Mouse (Mus musculus): ENCODE results near the gene Set.
A peak's percentile ranks its signal among the peaks of the same experiment; 100 is the strongest.

Set gene

GRCm38 (mm10) chr2:30062249-30063093 is 5.3 kb downstream of the Set start:
- peak; percentile 45 to 56 for DNase-seq

GRCm38 (mm10) chr2:30063235-30063634 is 6.1 kb downstream of the Set start:
- no peak for DNase-seq

- DNase-seq: no peak
Measured at GRCm38 (mm10) chr2:30063791-30064190, 6.6 kb downstream of the Set start.

GRCm38 (mm10) chr2:30064298-30064697 is 7.1 kb downstream of the Set start:
- DNase-seq: no peak

GRCm38 (mm10) chr2:30066046-30066901 is 9.1 kb downstream of the Set start:
- peak; percentile 87 to 96 for DNase-seq

- peak; percentile 38 to 54 for DNase-seq
Measured at GRCm38 (mm10) chr2:30067031-30067888, 10.1 kb downstream of the Set start.

- DNase-seq: no peak
Measured at GRCm38 (mm10) chr2:30067962-30068361, 10.8 kb downstream of the Set start.

- DNase-seq: no peak
Measured at GRCm38 (mm10) chr2:30072875-30073274, 15.7 kb downstream of the Set start.

GRCm38 (mm10) chr2:30073285-30073684 is 16.1 kb downstream of the Set start:
- no peak for DNase-seq

- DNase-seq: no peak
Measured at GRCm38 (mm10) chr2:30075625-30076024, 18.4 kb downstream of the Set start.

- DNase-seq: no peak
Measured at GRCm38 (mm10) chr2:30076439-30076838, 19.3 kb downstream of the Set start.

- no peak for DNase-seq
Measured at GRCm38 (mm10) chr2:30076959-30077358, 19.8 kb downstream of the Set start.

GRCm38 (mm10) chr2:30077502-30078348 is 20.5 kb downstream of the Set start, which contains the start of gene Pkn3:
Gene Pkn3, plus strand, starts transcription at chr2:30077684.
- peak; percentile 75 to 82 for DNase-seq

- DNase-seq: no peak
Measured at GRCm38 (mm10) chr2:30078349-30078712, 21.2 kb downstream of the Set start.

- DNase-seq: no peak
Measured at GRCm38 (mm10) chr2:30078760-30079159, 21.6 kb downstream of the Set start.

- DNase-seq: no peak
Measured at GRCm38 (mm10) chr2:30080181-30080800, 23.1 kb downstream of the Set start.

GRCm38 (mm10) chr2:30084113-30084512 is 26.9 kb downstream of the Set start:
- no peak for DNase-seq

- no peak for DNase-seq
Measured at GRCm38 (mm10) chr2:30084632-30085031, 27.5 kb downstream of the Set start.

GRCm38 (mm10) chr2:30087310-30087709 is 30.1 kb downstream of the Set start:
- no peak for DNase-seq

- no peak for DNase-seq
Measured at GRCm38 (mm10) chr2:30091521-30091920, 34.3 kb downstream of the Set start.

- DNase-seq: no peak
Measured at GRCm38 (mm10) chr2:30092280-30092918, 35.2 kb downstream of the Set start.

Measured in cerebellum, postnatal 36 days (tissue).